Mouse (Mus musculus) spleen, postnatal 14 days (tissue): ENCODE results near the gene Col17a1.
A peak's percentile ranks its signal among the peaks of the same experiment; 100 is the strongest.

ENCODE experiments used
- DNase-seq, 2 experiments: peaks; one replicate each; pipeline ENCODE4 v3.0.0; 2021 to 2022; ENCODE audit warnings: low spot score in 2 of 2

Gene Col17a1

GRCm38 (mm10) chr19:47691994-47692393 is at the start of gene Col17a1:
TSS of gene Col17a1 (minus strand) at chr19:47692094.
- DNase-seq, result no peak

GRCm38 (mm10) chr19:47731931-47732330 is 40.0 kb upstream of the Col17a1 start:
- DNase-seq, result peak; percentile 46 to 66

- peak; percentile 98 for DNase-seq
These were observed 39.4 kb upstream of the Col17a1 start, which contains the start of gene Sfr1 for GRCm38 (mm10) chr19:47731071-47731881. TSS of gene Sfr1 (plus strand) at chr19:47731682.

- peak; percentile 18 to 37 for DNase-seq
These were observed 38.8 kb upstream of the Col17a1 start for GRCm38 (mm10) chr19:47730691-47731070.

GRCm38 (mm10) chr19:47725643-47726140 is 33.8 kb upstream of the Col17a1 start:
- no peak for DNase-seq

- no peak for DNase-seq
These were observed 33.0 kb upstream of the Col17a1 start for GRCm38 (mm10) chr19:47724903-47725302.

- DNase-seq, result no peak
These were observed 30.6 kb upstream of the Col17a1 start for GRCm38 (mm10) chr19:47722471-47722870.

GRCm38 (mm10) chr19:47719147-47719546 is 27.3 kb upstream of the Col17a1 start:
- DNase-seq, result no peak

- DNase-seq, result no peak
These were observed 24.2 kb upstream of the Col17a1 start for GRCm38 (mm10) chr19:47716144-47716543.

GRCm38 (mm10) chr19:47713457-47713856 is 21.6 kb upstream of the Col17a1 start:
- DNase-seq, result no peak

GRCm38 (mm10) chr19:47710376-47710775 is 18.5 kb upstream of the Col17a1 start:
- no peak for DNase-seq

- no peak for DNase-seq
These were observed 13.9 kb upstream of the Col17a1 start for GRCm38 (mm10) chr19:47705772-47706309.

- no peak for DNase-seq
These were observed 13.3 kb upstream of the Col17a1 start for GRCm38 (mm10) chr19:47705080-47705771.

- no peak for DNase-seq
These were observed 8.6 kb upstream of the Col17a1 start for GRCm38 (mm10) chr19:47700509-47700908.

- no peak for DNase-seq
These were observed 7.8 kb upstream of the Col17a1 start for GRCm38 (mm10) chr19:47699743-47700142.

GRCm38 (mm10) chr19:47698266-47698665 is 6.4 kb upstream of the Col17a1 start:
- DNase-seq, result no peak

- no peak for DNase-seq
These were observed 5.2 kb upstream of the Col17a1 start for GRCm38 (mm10) chr19:47697067-47697466.

GRCm38 (mm10) chr19:47696411-47696810 is 4.5 kb upstream of the Col17a1 start:
- no peak for DNase-seq

- DNase-seq, result no peak
These were observed 3.8 kb upstream of the Col17a1 start for GRCm38 (mm10) chr19:47695725-47696124.

- no peak for DNase-seq
These were observed 2.3 kb downstream of the Col17a1 start for GRCm38 (mm10) chr19:47689592-47689991.

GRCm38 (mm10) chr19:47678675-47679074 is 13.2 kb downstream of the Col17a1 start:
- no peak for DNase-seq

- peak in 1 of 2 experiments; percentile 30 for DNase-seq
These were observed 17.5 kb downstream of the Col17a1 start for GRCm38 (mm10) chr19:47674419-47674818.
